Mouse (Mus musculus) limb, embryonic 10.5 days (tissue): ENCODE data around the gene Spred1. TPM values are rescaled to one million over a fixed set of nuclear protein-coding genes. Genes with fewer than 3 reads are reported as not detected.

Experiments used
- DNase-seq: peaks from one replicate; pipeline ENCODE4 v3.0.0-alpha.2; 2017; ENCODE audit warnings: low spot score
- H3K27ac ChIP-seq: fragments of 300-500 bp; sonication (generic); 2 replicates; pipeline ENCODE4 v1.5.1; 2016; ENCODE audit warnings: mild to moderate bottlenecking
- H3K27me3 ChIP-seq: fragments of 300-500 bp; sonication (generic); 2 replicates; pipeline ENCODE4 v1.6.1; 2016; ENCODE audit warnings: low read depth, mild to moderate bottlenecking; ENCODE audit not compliant: poor library complexity, severe bottlenecking
- H3K36me3 ChIP-seq: fragments of 300-500 bp; sonication (generic); 2 replicates; pipeline ENCODE4 v1.6.1; 2016; ENCODE audit warnings: mild to moderate bottlenecking, moderate library complexity
- H3K4me1 ChIP-seq: fragments of 300-500 bp; sonication (generic); 2 replicates; pipeline ENCODE4 v1.6.1; 2016
- H3K4me3 ChIP-seq: fragments of 300-500 bp; sonication (generic); 2 replicates; pipeline ENCODE4 v1.5.1; 2016; ENCODE audit warnings: mild to moderate bottlenecking, moderate library complexity
- H3K9me3 ChIP-seq: fragments of 300-500 bp; sonication (generic); replicated peaks from 2 replicates; pipeline ENCODE4 v1.6.1; 2016; ENCODE audit warnings: mild to moderate bottlenecking
- WGBS: fragments of 180-500 bp; shearing (Covaris S2); methylation state at CpG from one replicate; pipeline ENCODE4 v1.1.7; 2016; 5-methylcytosine and 5-hydroxymethylcytosine counted together
- polyA plus RNA-seq: library from polyadenylated mRNA; unstranded; fragments of >200 nt; fragmentation: Nextera tagmentation; extraction: Ambion mirVana; gene quantifications from 2 replicates; pipeline ENCODE4 v1.2.1, GENCODE M21; 2016

Spred1 gene
- polyA plus RNA-seq, 1 experiment from 2014 or later, result 17.1 TPM

- Histone ChIP-seq H3K27me3 (no peaks in the 10 kb centered on the region), H3K36me3 (peaks cover 47% of the 10 kb centered on the region), H3K9me3 (no peaks in the 10 kb centered on the region), H3K4me1 (0 out of 2 replicates have a peak, but pooled peaks cover 3% of the 10 kb centered on the region), H3K4me3 (no peak overlapping the region), H3K27ac (no peak overlapping the region)
- DNase-seq, result no peak
- WGBS, result 93% methylated on average over 2 of the region's 2 CpGs
Observed at GRCm38 (mm10) chr2:117168379-117168778, 47.2 kb downstream of the Spred1 start.

GRCm38 (mm10) chr2:117169037-117169436 lies 47.9 kb downstream of the Spred1 start:
- H3K4me3 ChIP-seq, result no peak overlapping the region
- H3K9me3 ChIP-seq, result no peaks in the 10 kb centered on the region
- no peak overlapping the region for H3K27ac ChIP-seq
- WGBS, result 79% methylated on average over 3 of the region's 3 CpGs
- no peak for DNase-seq
- no peaks in the 10 kb centered on the region for H3K27me3 ChIP-seq
- H3K36me3 ChIP-seq, result peaks cover 46% of the 10 kb centered on the region
- H3K4me1 ChIP-seq, result 0 out of 2 replicates have a peak, but pooled peaks cover 3% of the 10 kb centered on the region

- WGBS, result 89% methylated on average over 4 of the region's 4 CpGs
- H3K4me3 ChIP-seq, result no peak overlapping the region
- no peaks in the 10 kb centered on the region for H3K9me3 ChIP-seq
- no peak for DNase-seq
- peaks cover 13% of the 10 kb centered on the region for H3K4me1 ChIP-seq
- H3K36me3 ChIP-seq, result peaks cover 52% of the 10 kb centered on the region
- H3K27me3 ChIP-seq, result no peaks in the 10 kb centered on the region
- no peak overlapping the region for H3K27ac ChIP-seq
Observed at GRCm38 (mm10) chr2:117172981-117173380, 51.8 kb downstream of the Spred1 start.

- H3K4me1 ChIP-seq, result peaks cover 13% of the 10 kb centered on the region
- peaks cover 53% of the 10 kb centered on the region for H3K36me3 ChIP-seq
- H3K27me3 ChIP-seq, result no peaks in the 10 kb centered on the region
- H3K27ac ChIP-seq, result no peak overlapping the region
- WGBS, result 88% methylated on average over 4 of the region's 4 CpGs
- no peak for DNase-seq
- no peaks in the 10 kb centered on the region for H3K9me3 ChIP-seq
- no peak overlapping the region for H3K4me3 ChIP-seq
Observed at GRCm38 (mm10) chr2:117176066-117176465, 54.9 kb downstream of the Spred1 start.

GRCm38 (mm10) chr2:117176937-117177336 lies 55.8 kb downstream of the Spred1 start:
- peaks cover 13% of the 10 kb centered on the region for H3K4me1 ChIP-seq
- H3K4me3 ChIP-seq, result no peak overlapping the region
- no peak for DNase-seq
- 0 out of 2 replicates have a peak overlapping the region, but pooled peaks have one; percentile 37 for H3K27ac ChIP-seq
- H3K27me3 ChIP-seq, result no peaks in the 10 kb centered on the region
- no peaks in the 10 kb centered on the region for H3K9me3 ChIP-seq
- peaks cover 55% of the 10 kb centered on the region for H3K36me3 ChIP-seq
- WGBS, result 81% methylated on average over 4 of the region's 4 CpGs

- DNase-seq, result peak; percentile 80
- Histone ChIP-seq H3K36me3 (peaks cover 66% of the 10 kb centered on the region), H3K27ac (no peak overlapping the region), H3K9me3 (no peaks in the 10 kb centered on the region), H3K27me3 (no peaks in the 10 kb centered on the region), H3K4me3 (no peak overlapping the region), H3K4me1 (peaks cover 13% of the 10 kb centered on the region)
- WGBS, result 49% methylated on average over 7 of the region's 7 CpGs
Observed at GRCm38 (mm10) chr2:117180250-117180885, 59.2 kb downstream of the Spred1 start.

GRCm38 (mm10) chr2:117185587-117185986 lies 64.4 kb downstream of the Spred1 start:
- Histone ChIP-seq H3K27ac (no peak overlapping the region), H3K4me3 (no peak overlapping the region), H3K27me3 (no peaks in the 10 kb centered on the region), H3K9me3 (no peaks in the 10 kb centered on the region), H3K4me1 (no peaks in the 10 kb centered on the region), H3K36me3 (peaks cover 61% of the 10 kb centered on the region)
- DNase-seq, result no peak
- 93% methylated on average over 4 of the region's 4 CpGs for WGBS

- Histone ChIP-seq H3K27ac (no peak overlapping the region), H3K4me1 (peaks cover 8% of the 10 kb centered on the region), H3K9me3 (no peaks in the 10 kb centered on the region), H3K27me3 (no peaks in the 10 kb centered on the region), H3K4me3 (no peak overlapping the region), H3K36me3 (peaks cover 17% of the 10 kb centered on the region)
- no peak for DNase-seq
Observed at GRCm38 (mm10) chr2:117190915-117191314, 69.7 kb downstream of the Spred1 start.

- Histone ChIP-seq H3K27ac (no peak overlapping the region), H3K36me3 (no peaks in the 10 kb centered on the region), H3K27me3 (no peaks in the 10 kb centered on the region), H3K4me3 (no peak overlapping the region), H3K9me3 (no peaks in the 10 kb centered on the region), H3K4me1 (peaks cover 19% of the 10 kb centered on the region)
- no peak for DNase-seq
Observed at GRCm38 (mm10) chr2:117194309-117194708, 73.1 kb downstream of the Spred1 start.

GRCm38 (mm10) chr2:117195151-117195550 lies 74.0 kb downstream of the Spred1 start:
- Histone ChIP-seq H3K27ac (no peak overlapping the region), H3K4me1 (peaks cover 26% of the 10 kb centered on the region), H3K27me3 (no peaks in the 10 kb centered on the region), H3K36me3 (no peaks in the 10 kb centered on the region), H3K9me3 (no peaks in the 10 kb centered on the region), H3K4me3 (no peak overlapping the region)
- WGBS, result 56% methylated on average over 2 of the region's 2 CpGs
- DNase-seq, result no peak

GRCm38 (mm10) chr2:117195578-117195977 lies 74.4 kb downstream of the Spred1 start:
- Histone ChIP-seq H3K36me3 (no peaks in the 10 kb centered on the region), H3K27me3 (no peaks in the 10 kb centered on the region), H3K4me3 (no peak overlapping the region), H3K27ac (no peak overlapping the region), H3K9me3 (no peaks in the 10 kb centered on the region), H3K4me1 (peaks cover 29% of the 10 kb centered on the region)
- WGBS, result 72% methylated on average over 6 of the region's 7 CpGs
- no peak for DNase-seq

- H3K9me3 ChIP-seq, result no peaks in the 10 kb centered on the region
- DNase-seq, result no peak
- H3K27ac ChIP-seq, result no peak overlapping the region
- H3K4me3 ChIP-seq, result no peak overlapping the region
- no peaks in the 10 kb centered on the region for H3K36me3 ChIP-seq
- peaks cover 24% of the 10 kb centered on the region for H3K4me1 ChIP-seq
- 69% methylated on average over 9 of the region's 9 CpGs for WGBS
- H3K27me3 ChIP-seq, result no peaks in the 10 kb centered on the region
Observed at GRCm38 (mm10) chr2:117200869-117201338, 79.7 kb downstream of the Spred1 start.

GRCm38 (mm10) chr2:117203350-117203749 lies 82.2 kb downstream of the Spred1 start:
- H3K4me1 ChIP-seq, result peaks cover 13% of the 10 kb centered on the region
- 68% methylated on average over 5 of the region's 5 CpGs for WGBS
- DNase-seq, result no peak
- no peak overlapping the region for H3K4me3 ChIP-seq
- H3K9me3 ChIP-seq, result no peaks in the 10 kb centered on the region
- H3K36me3 ChIP-seq, result no peaks in the 10 kb centered on the region
- H3K27me3 ChIP-seq, result no peaks in the 10 kb centered on the region
- no peak overlapping the region for H3K27ac ChIP-seq

- no peak for DNase-seq
- Histone ChIP-seq H3K4me1 (peaks cover 13% of the 10 kb centered on the region), H3K4me3 (no peak overlapping the region), H3K27ac (no peak overlapping the region), H3K36me3 (no peaks in the 10 kb centered on the region), H3K27me3 (no peaks in the 10 kb centered on the region), H3K9me3 (no peaks in the 10 kb centered on the region)
- WGBS, result 71% methylated on average over 3 of the region's 3 CpGs
Observed at GRCm38 (mm10) chr2:117204534-117204933, 83.4 kb downstream of the Spred1 start.
